Mouse (Mus musculus) embryonic facial prominence, embryonic 14.5 days (tissue): Measurements from ENCODE around the gene Sall2. TPM values are rescaled to one million over a fixed set of nuclear protein-coding genes. Genes with fewer than 3 reads are reported as not detected.
A peak's percentile ranks its signal among the peaks of the same experiment; 100 is the strongest.

Experiments
- ATAC-seq: fragments of 200-750 bp; cut with Nextera tagmentation; 2 replicates; pipeline ENCODE4 v1.8.0; 2017; ENCODE audit warnings: low read depth, moderate number of reproducible peaks, moderate TSS enrichment
- DNase-seq: peaks from one replicate; pipeline ENCODE4 v3.0.0-alpha.2; 2015; ENCODE audit warnings: low spot score
- H3K27ac ChIP-seq: fragments of 300-500 bp; sonication (generic); replicated peaks from 2 replicates; pipeline ENCODE4 v1.5.1; 2014; ENCODE audit warnings: low read depth, mild to moderate bottlenecking, low read length, moderate library complexity
- H3K27me3 ChIP-seq: fragments of 300-500 bp; sonication (generic); replicated peaks from 2 replicates; pipeline ENCODE4 v1.6.1; 2014; ENCODE audit warnings: low read length; ENCODE audit not compliant: control insufficient read depth, insufficient read depth
- H3K36me3 ChIP-seq: fragments of 300-500 bp; sonication (generic); 2 replicates; pipeline ENCODE4 v1.6.1; 2014; ENCODE audit warnings: low read length, mixed read lengths; ENCODE audit not compliant: control insufficient read depth, insufficient read depth
- H3K4me1 ChIP-seq: fragments of 300-500 bp; sonication (generic); 2 replicates; pipeline ENCODE4 v1.6.1; 2014; ENCODE audit warnings: antibody characterized with exemption, low read length; ENCODE audit not compliant: control insufficient read depth, insufficient read depth
- H3K4me2 ChIP-seq: fragments of 300-500 bp; sonication (generic); 2 replicates; pipeline ENCODE4 v1.6.1; 2014; ENCODE audit warnings: low read depth, mild to moderate bottlenecking, low read length, moderate library complexity, mixed read lengths
- H3K4me3 ChIP-seq: fragments of 300-500 bp; sonication (generic); 2 replicates; pipeline ENCODE4 v1.5.1; 2014; ENCODE audit warnings: low read depth, mild to moderate bottlenecking, low read length
- H3K9ac ChIP-seq: fragments of 300-500 bp; sonication (generic); 2 replicates; pipeline ENCODE4 v1.6.1; 2014; ENCODE audit warnings: low read depth, mild to moderate bottlenecking, low read length, moderate library complexity, mixed read lengths
- H3K9me3 ChIP-seq: fragments of 300-500 bp; sonication (generic); 2 replicates; pipeline ENCODE4 v1.6.1; 2016; ENCODE audit warnings: low read length; ENCODE audit not compliant: control insufficient read depth
- WGBS: fragments of 180-500 bp; shearing (Covaris S2); extraction: QIAGEN DNeasy Blood & Tissue Kit; methylation state at CpG from one replicate; pipeline ENCODE4 v1.1.7; 2014; 5-methylcytosine and 5-hydroxymethylcytosine counted together
- polyA plus RNA-seq: library from polyadenylated mRNA; unstranded; fragments of >200 nt; fragmentation: Nextera tagmentation; extraction: Ambion mirVana; gene quantifications from 2 replicates; pipeline ENCODE4 v1.2.1, GENCODE M21; 2014

The Sall2 gene
- 18.1 and 19.4 TPM in 2 replicates for polyA plus RNA-seq

GRCm38 (mm10) chr14:52327910-52328812 is at the start of gene Sall2:
Gene Sall2, minus strand, starts transcription at chr14:52328762.
- Histone ChIP-seq H3K9me3 (no peaks in the 10 kb centered on the region), H3K4me3 (peak within 1 kb of the TSS; percentile 44), H3K9ac (peak within 1 kb of the TSS; percentile 63), H3K27ac (no peak within 1 kb of the TSS), H3K36me3 (no peaks in the 10 kb centered on the region), H3K27me3 (peaks cover 8% of the 10 kb centered on the region; the same call in 1 of the 2 replicates), H3K4me2 (peak within 1 kb of the TSS; percentile 68), H3K4me1 (no peaks in the 10 kb centered on the region)
- ATAC-seq (peak; percentile 45), DNase-seq (peak; percentile 25)
- WGBS: under 1% methylated on average over 26 of the region's 26 CpGs

GRCm38 (mm10) chr14:52368741-52369140 is 40.2 kb upstream of the Sall2 start:
- no peak overlapping the region for H3K9ac ChIP-seq
- H3K4me1 ChIP-seq: no peaks in the 10 kb centered on the region
- no peak for ATAC-seq
- WGBS: 87% methylated on average over 3 of the region's 3 CpGs
- no peak overlapping the region for H3K27ac ChIP-seq
- DNase-seq: no peak
- H3K27me3 ChIP-seq: no peaks in the 10 kb centered on the region
- no peak overlapping the region for H3K4me2 ChIP-seq
- H3K4me3 ChIP-seq: no peak overlapping the region
- H3K9me3 ChIP-seq: no peaks in the 10 kb centered on the region
- H3K36me3 ChIP-seq: no peaks in the 10 kb centered on the region

GRCm38 (mm10) chr14:52356308-52356707 is 27.7 kb upstream of the Sall2 start, which contains the start of gene Olfr1513:
Gene Olfr1513, minus strand, starts transcription at chr14:52356408.
- 77% methylated on average over 4 of the region's 4 CpGs for WGBS
- ATAC-seq (no peak), DNase-seq (no peak)
- H3K4me1 ChIP-seq: no peaks in the 10 kb centered on the region
- no peaks in the 10 kb centered on the region for H3K9me3 ChIP-seq
- no peak within 1 kb of the TSS for H3K4me2 ChIP-seq
- no peak within 1 kb of the TSS for H3K27ac ChIP-seq
- H3K36me3 ChIP-seq: no peaks in the 10 kb centered on the region
- no peaks in the 10 kb centered on the region for H3K27me3 ChIP-seq
- no peak within 1 kb of the TSS for H3K4me3 ChIP-seq
- no peak within 1 kb of the TSS for H3K9ac ChIP-seq

- ATAC-seq: no peak
- 67% methylated on average over 6 of the region's 6 CpGs for WGBS
- Histone ChIP-seq H3K4me3 (no peak overlapping the region), H3K27me3 (no peaks in the 10 kb centered on the region), H3K9me3 (0 out of 2 replicates have a peak, but pooled peaks cover 5% of the 10 kb centered on the region), H3K4me2 (no peak overlapping the region), H3K4me1 (no peaks in the 10 kb centered on the region), H3K36me3 (no peaks in the 10 kb centered on the region), H3K27ac (no peak overlapping the region), H3K9ac (no peak overlapping the region)
- DNase-seq: no peak
Observed at GRCm38 (mm10) chr14:52339512-52339852, 10.9 kb upstream of the Sall2 start.

- H3K36me3 ChIP-seq: no peaks in the 10 kb centered on the region
- peak overlapping the region; percentile 47 for H3K4me2 ChIP-seq
- H3K27me3 ChIP-seq: no peaks in the 10 kb centered on the region
- H3K9me3 ChIP-seq: no peaks in the 10 kb centered on the region
- ATAC-seq (peak; percentile 76; the same call in 1 of the 2 replicates), DNase-seq (peak; percentile 89)
- H3K4me3 ChIP-seq: peak overlapping the region; percentile 16; the same call in 1 of the 2 replicates
- H3K4me1 ChIP-seq: no peaks in the 10 kb centered on the region
- H3K27ac ChIP-seq: no peak overlapping the region
- H3K9ac ChIP-seq: no peak overlapping the region; the same call in 1 of the 2 replicates
- WGBS: 26% methylated on average over 21 of the region's 21 CpGs
Observed at GRCm38 (mm10) chr14:52338751-52339511, 10.4 kb upstream of the Sall2 start.

GRCm38 (mm10) chr14:52332171-52332570 is 3.6 kb upstream of the Sall2 start:
- no peak overlapping the region for H3K27ac ChIP-seq
- no peak for DNase-seq
- no peak for ATAC-seq
- H3K36me3 ChIP-seq: no peaks in the 10 kb centered on the region
- H3K9me3 ChIP-seq: no peaks in the 10 kb centered on the region
- no peak overlapping the region for H3K9ac ChIP-seq
- 62% methylated on average over 2 of the region's 3 CpGs for WGBS
- no peak overlapping the region for H3K4me3 ChIP-seq
- no peak overlapping the region for H3K4me2 ChIP-seq
- peaks cover 8% of the 10 kb centered on the region; the same call in 1 of the 2 replicates for H3K27me3 ChIP-seq
- H3K4me1 ChIP-seq: no peaks in the 10 kb centered on the region

- ATAC-seq: no peak
- Histone ChIP-seq H3K36me3 (no peaks in the 10 kb centered on the region), H3K9me3 (no peaks in the 10 kb centered on the region), H3K4me2 (no peak overlapping the region), H3K4me1 (no peaks in the 10 kb centered on the region), H3K4me3 (no peak overlapping the region), H3K27me3 (peaks cover 8% of the 10 kb centered on the region; the same call in 1 of the 2 replicates), H3K27ac (no peak overlapping the region), H3K9ac (no peak overlapping the region)
- no peak for DNase-seq
- WGBS: 11% methylated on average over 4 of the region's 4 CpGs
Observed at GRCm38 (mm10) chr14:52331069-52331750, 2.6 kb upstream of the Sall2 start.

- under 1% methylated on average over 12 of the region's 14 CpGs for WGBS
- Histone ChIP-seq H3K9me3 (no peaks in the 10 kb centered on the region), H3K4me3 (peak overlapping the region; percentile 44), H3K4me1 (no peaks in the 10 kb centered on the region), H3K27ac (no peak overlapping the region), H3K36me3 (no peaks in the 10 kb centered on the region), H3K9ac (peak overlapping the region; percentile 63), H3K27me3 (peaks cover 8% of the 10 kb centered on the region; the same call in 1 of the 2 replicates), H3K4me2 (peak overlapping the region; percentile 68)
- ATAC-seq (peak; percentile 58), DNase-seq (peak; percentile 69)
Observed at GRCm38 (mm10) chr14:52327375-52327901, 1.1 kb downstream of the Sall2 start.
